Mouse (Mus musculus) embryonic facial prominence, embryonic 11.5 days (tissue): Measurements from ENCODE around the gene Tbc1d14. TPM values are rescaled to one million over a fixed set of nuclear protein-coding genes. Genes with fewer than 3 reads are reported as not detected.

Experiments
- ATAC-seq: fragments of 200-750 bp; cut with Nextera tagmentation; replicated peaks from 2 replicates; pipeline ENCODE4 v1.8.0; 2017; ENCODE audit warnings: low read depth; ENCODE audit not compliant: insufficient number of reproducible peaks, low FRiP score, low TSS enrichment
- DNase-seq: peaks from one replicate; pipeline ENCODE4 v3.0.0-alpha.2; 2015; ENCODE audit warnings: low spot score
- H3K27ac ChIP-seq: fragments of 300-500 bp; sonication (generic); replicated peaks from 2 replicates; pipeline ENCODE4 v1.5.1; 2014; ENCODE audit warnings: mild to moderate bottlenecking, low read depth, low read length, control low read depth
- H3K27me3 ChIP-seq: fragments of 300-500 bp; sonication (generic); 2 replicates; pipeline ENCODE4 v1.6.1; 2014; ENCODE audit warnings: mild to moderate bottlenecking, low read length, moderate library complexity, mixed read lengths; ENCODE audit not compliant: control insufficient read depth, insufficient read depth
- H3K36me3 ChIP-seq: fragments of 300-500 bp; sonication (generic); replicated peaks from 2 replicates; pipeline ENCODE4 v1.6.1; 2014; ENCODE audit warnings: low read depth, mild to moderate bottlenecking, low read length, moderate library complexity, mixed read lengths; ENCODE audit not compliant: control insufficient read depth, insufficient read depth
- H3K4me1 ChIP-seq: fragments of 300-500 bp; sonication (generic); 2 replicates; pipeline ENCODE4 v1.6.1; 2014; ENCODE audit warnings: low read length, mixed read lengths; ENCODE audit not compliant: control insufficient read depth, insufficient read depth
- H3K4me2 ChIP-seq: fragments of 300-500 bp; sonication (generic); 2 replicates; pipeline ENCODE4 v1.6.1; 2014; ENCODE audit warnings: low read depth, mild to moderate bottlenecking, control low read depth, low read length, moderate library complexity
- H3K4me3 ChIP-seq: fragments of 300-500 bp; sonication (generic); 2 replicates; pipeline ENCODE4 v1.5.1; 2014; ENCODE audit warnings: low read depth, low read length, control low read depth
- H3K9ac ChIP-seq: fragments of 300-500 bp; sonication (generic); replicated peaks from 2 replicates; pipeline ENCODE4 v1.6.1; 2014; ENCODE audit warnings: mild to moderate bottlenecking, control low read depth, low read length
- H3K9me3 ChIP-seq: fragments of 300-500 bp; sonication (generic); replicated peaks from 2 replicates; pipeline ENCODE4 v1.6.1; 2016; ENCODE audit warnings: mild to moderate bottlenecking, low read length, inconsistent platforms, mixed read lengths; ENCODE audit not compliant: control insufficient read depth
- WGBS: fragments of 180-500 bp; shearing (Covaris S2); extraction: QIAGEN DNeasy Blood & Tissue Kit; methylation state at CpG from one replicate; pipeline ENCODE4 v1.1.7; 2014; 5-methylcytosine and 5-hydroxymethylcytosine counted together
- polyA plus RNA-seq: library from polyadenylated mRNA; unstranded; fragments of >200 nt; fragmentation: Nextera tagmentation; extraction: Ambion mirVana; gene quantifications from 2 replicates; pipeline ENCODE4 v1.2.1, GENCODE M21; 2014

Tbc1d14 gene
- 40.1 and 42.7 TPM in 2 replicates for polyA plus RNA-seq

GRCm38 (mm10) chr5:36593176-36593575 is at the start of gene Tbc1d14:
Gene Tbc1d14 (minus strand): TSS chr5:36593276.
- ATAC-seq (no peak), DNase-seq (no peak)
- Histone ChIP-seq H3K9me3 (no peaks in the 10 kb centered on the region), H3K4me1 (no peaks in the 10 kb centered on the region), H3K4me3 (no peak within 1 kb of the TSS), H3K27me3 (no peaks in the 10 kb centered on the region), H3K36me3 (no peaks in the 10 kb centered on the region), H3K27ac (no peak within 1 kb of the TSS), H3K4me2 (no peak within 1 kb of the TSS), H3K9ac (no peak within 1 kb of the TSS)
- WGBS: 79% methylated on average over 5 of the region's 5 CpGs

- no peak for DNase-seq
- no peak for ATAC-seq
These were observed 32.5 kb upstream of the Tbc1d14 start for GRCm38 (mm10) chr5:36625612-36626011.

GRCm38 (mm10) chr5:36623670-36624069 is 30.6 kb upstream of the Tbc1d14 start:
- Histone ChIP-seq H3K9me3 (no peaks in the 10 kb centered on the region), H3K36me3 (no peaks in the 10 kb centered on the region; the same call in 1 of the 2 replicates), H3K27me3 (no peaks in the 10 kb centered on the region), H3K4me1 (no peaks in the 10 kb centered on the region), H3K4me2 (no peak overlapping the region), H3K27ac (no peak overlapping the region), H3K4me3 (no peak overlapping the region), H3K9ac (no peak overlapping the region)
- ATAC-seq (no peak), DNase-seq (no peak)
- 92% methylated on average over 5 of the region's 5 CpGs for WGBS

More at GRCm38 (mm10) chr5:36625612-36626011, 32.5 kb upstream of the Tbc1d14 start:
- Histone ChIP-seq H3K27ac (no peak overlapping the region), H3K9ac (no peak overlapping the region), H3K27me3 (no peaks in the 10 kb centered on the region), H3K36me3 (no peaks in the 10 kb centered on the region; the same call in 1 of the 2 replicates), H3K4me1 (no peaks in the 10 kb centered on the region), H3K9me3 (no peaks in the 10 kb centered on the region), H3K4me2 (no peak overlapping the region), H3K4me3 (no peak overlapping the region)
- 68% methylated on average over 5 of the region's 5 CpGs for WGBS

GRCm38 (mm10) chr5:36621058-36621449 is 28.0 kb upstream of the Tbc1d14 start:
- 82% methylated on average over 5 of the region's 5 CpGs for WGBS
- no peak for DNase-seq

DNA sequence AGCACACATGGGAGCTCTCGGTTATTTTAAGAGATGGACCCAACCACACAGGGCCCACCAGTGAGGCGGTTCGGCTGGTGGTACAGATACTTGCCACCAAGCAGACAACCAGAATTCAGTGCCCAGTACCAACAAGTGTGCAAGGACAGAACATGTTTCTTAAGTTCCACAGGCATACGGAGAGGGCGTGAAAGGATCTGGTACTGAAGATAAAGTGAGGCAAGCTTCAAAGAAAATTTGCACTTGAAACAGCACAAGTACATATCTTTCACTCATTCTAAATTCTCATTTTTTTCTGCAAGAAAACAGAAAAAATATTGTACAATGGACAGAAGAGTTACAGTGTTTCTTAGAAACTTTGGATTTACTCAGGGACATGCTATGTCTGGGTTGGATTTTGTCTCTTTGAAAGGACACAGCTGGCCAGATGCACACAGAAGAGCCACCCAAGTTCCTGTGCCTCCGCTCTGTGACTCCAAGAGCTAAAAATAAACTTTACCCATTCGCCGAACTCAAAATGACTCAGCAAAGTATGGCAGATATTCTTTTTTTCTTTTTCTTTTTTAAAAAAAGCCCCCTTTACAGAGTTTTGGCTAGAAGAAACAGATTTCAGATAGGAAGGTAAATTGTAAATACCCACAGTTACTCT is 27.5 kb upstream of the Tbc1d14 start:
- H3K36me3 ChIP-seq: peaks cover 3% of the 10 kb centered on the region
- DNase-seq: no peak

More at GRCm38 (mm10) chr5:36621058-36621449, 28.0 kb upstream of the Tbc1d14 start:
- Histone ChIP-seq H3K9ac (no peak overlapping the region), H3K27ac (no peak overlapping the region), H3K4me1 (no peaks in the 10 kb centered on the region), H3K27me3 (no peaks in the 10 kb centered on the region), H3K9me3 (no peaks in the 10 kb centered on the region), H3K4me3 (no peak overlapping the region), H3K36me3 (peaks cover 2% of the 10 kb centered on the region), H3K4me2 (no peak overlapping the region)
- ATAC-seq: no peak

DNA sequence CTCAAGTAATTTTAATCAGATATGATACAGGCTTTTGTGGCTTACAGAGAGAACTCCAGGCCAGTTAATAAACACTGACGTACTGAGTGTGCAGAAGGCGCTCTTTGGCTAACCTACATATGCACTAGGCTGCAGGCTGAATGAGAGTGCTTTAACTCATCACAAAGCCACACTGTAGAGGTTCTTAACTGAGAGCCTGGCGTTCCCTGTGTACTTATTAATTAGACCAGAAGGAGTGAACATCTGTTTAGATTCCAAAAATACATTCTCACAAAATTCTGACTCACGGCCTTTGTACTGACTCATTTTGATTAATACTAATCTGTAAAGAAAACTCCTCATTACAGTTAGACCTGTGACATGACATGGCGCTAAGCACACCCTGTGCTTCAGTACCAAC is 25.8 kb upstream of the Tbc1d14 start:
- Histone ChIP-seq H3K9ac (no peak overlapping the region), H3K4me1 (no peaks in the 10 kb centered on the region), H3K27ac (no peak overlapping the region), H3K36me3 (peaks cover 4% of the 10 kb centered on the region), H3K4me3 (no peak overlapping the region), H3K9me3 (no peaks in the 10 kb centered on the region), H3K27me3 (no peaks in the 10 kb centered on the region), H3K4me2 (no peak overlapping the region)
- WGBS: 89% methylated on average over 5 of the region's 5 CpGs
- DNase-seq: no peak
- ATAC-seq: no peak

More for the DNA sequence above, 27.5 kb upstream of the Tbc1d14 start:
- H3K4me3 ChIP-seq: no peak overlapping the region
- no peaks in the 10 kb centered on the region for H3K9me3 ChIP-seq
- H3K27me3 ChIP-seq: no peaks in the 10 kb centered on the region
- H3K27ac ChIP-seq: no peak overlapping the region
- ATAC-seq: no peak
- 89% methylated on average over 8 of the region's 8 CpGs for WGBS
- no peak overlapping the region for H3K9ac ChIP-seq
- H3K4me2 ChIP-seq: no peak overlapping the region
- H3K4me1 ChIP-seq: no peaks in the 10 kb centered on the region

- no peak for ATAC-seq
- Histone ChIP-seq H3K4me1 (no peaks in the 10 kb centered on the region), H3K9me3 (no peaks in the 10 kb centered on the region), H3K27ac (no peak overlapping the region), H3K27me3 (no peaks in the 10 kb centered on the region), H3K4me3 (no peak overlapping the region), H3K36me3 (peaks cover 5% of the 10 kb centered on the region), H3K9ac (no peak overlapping the region), H3K4me2 (no peak overlapping the region)
- WGBS: 84% methylated on average over 4 of the region's 4 CpGs
- DNase-seq: no peak
These were observed 25.3 kb upstream of the Tbc1d14 start for GRCm38 (mm10) chr5:36618356-36618755.

DNA sequence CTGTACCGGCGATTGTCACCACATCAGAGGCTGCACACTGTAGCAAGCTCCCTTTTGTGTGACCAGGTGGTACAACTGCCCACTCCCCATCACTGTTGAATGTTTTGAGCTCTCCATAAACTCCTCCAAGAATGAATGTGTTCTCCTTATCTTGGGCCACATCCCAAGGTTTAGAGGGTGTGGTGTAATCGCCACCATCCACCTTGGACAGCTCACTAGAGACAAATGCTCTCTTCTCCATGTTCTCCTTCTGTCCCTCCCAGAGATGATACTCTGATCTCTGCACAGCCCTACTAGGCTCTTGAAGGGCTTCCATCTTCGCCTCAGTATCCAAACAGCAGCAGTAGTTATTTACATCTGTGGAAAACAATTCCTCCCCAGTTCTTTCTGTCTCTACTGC is 21.0 kb upstream of the Tbc1d14 start:
- no peak overlapping the region for H3K4me2 ChIP-seq
- DNase-seq (no peak), ATAC-seq (no peak)
- WGBS: 87% methylated on average over 4 of the region's 4 CpGs
- no peak overlapping the region for H3K27ac ChIP-seq
- H3K27me3 ChIP-seq: no peaks in the 10 kb centered on the region
- peaks cover 5% of the 10 kb centered on the region for H3K36me3 ChIP-seq
- no peaks in the 10 kb centered on the region for H3K9me3 ChIP-seq
- H3K9ac ChIP-seq: no peak overlapping the region
- H3K4me3 ChIP-seq: no peak overlapping the region
- no peaks in the 10 kb centered on the region for H3K4me1 ChIP-seq
